Mouse (Mus musculus): ENCODE results near the gene Acsbg2. TPM values are rescaled to one million over a fixed set of nuclear protein-coding genes. Genes with fewer than 3 reads are reported as not detected.

Gene Acsbg2
- total RNA-seq, 2 experiments from 2014 or later, result not detected

DNA sequence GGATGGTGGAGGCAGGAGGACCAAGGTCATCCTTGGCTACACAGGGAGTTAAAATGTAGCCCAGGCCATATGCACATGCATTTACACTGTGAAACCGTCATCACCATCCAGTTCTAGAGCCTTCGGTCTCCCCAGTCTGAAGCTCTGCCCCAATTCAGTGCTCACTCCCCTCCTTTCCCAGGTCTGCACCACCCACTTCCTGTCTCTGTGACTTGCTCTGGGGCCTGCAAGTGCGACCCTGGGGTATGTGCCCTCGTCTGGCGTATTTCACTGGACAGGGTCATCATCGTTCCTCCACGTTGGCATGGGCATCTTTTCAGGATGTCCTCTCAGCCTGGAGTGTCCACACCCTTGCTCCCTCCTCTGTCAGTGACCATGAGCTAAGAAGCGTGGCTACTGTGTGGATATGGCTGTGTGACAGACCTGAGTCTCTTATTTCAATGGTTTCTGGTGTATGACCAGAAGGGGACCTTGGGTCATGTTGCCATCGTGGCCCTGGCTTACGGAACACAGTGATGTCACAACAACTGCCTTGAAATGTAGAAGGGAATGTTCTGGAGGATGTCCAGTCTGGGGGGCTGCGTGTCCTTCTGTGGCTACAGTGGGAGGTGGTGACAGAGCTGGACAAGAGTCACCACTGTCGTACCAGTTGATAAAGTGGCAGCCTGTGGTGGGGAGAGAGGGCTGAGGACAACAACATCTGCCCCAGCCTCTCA is 847 bp upstream of the Acsbg2 start, which contains the start of gene 1700061G19Rik:
Gene 1700061G19Rik, plus strand, starts transcription at position 542 of the 716 bp plus-strand sequence.
- intact Hi-C loops (cut with DNase I), result no loop called here
- no peak for DNase-seq

GRCm38 (mm10) chr17:56872512-56872911 is 1.7 kb downstream of the Acsbg2 start:
- DNase-seq, result no peak
- intact Hi-C loops (cut with DNase I), result no loop called here

DNA sequence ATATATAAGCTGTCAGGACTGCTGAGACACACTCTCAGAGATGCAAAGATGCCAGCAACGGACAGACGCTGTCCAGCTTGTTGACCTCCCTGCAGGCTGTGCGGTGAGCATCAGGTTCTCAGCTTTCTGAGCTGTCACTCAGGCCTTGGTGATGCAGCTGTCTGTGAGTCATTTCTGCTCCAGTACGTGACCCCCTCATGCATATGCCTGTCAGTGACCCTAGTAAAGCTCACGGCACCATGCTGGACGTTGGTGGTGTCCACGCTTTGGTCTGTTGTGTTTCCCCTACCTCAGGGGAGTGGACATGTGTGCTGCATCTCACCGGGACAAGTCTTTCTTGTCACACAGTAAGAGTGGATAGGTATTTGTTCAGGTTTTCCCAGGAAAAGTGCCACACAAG is 2.5 kb downstream of the Acsbg2 start:
- no peak for DNase-seq
- intact Hi-C loops (cut with DNase I), result no loop called here

- intact Hi-C loops (cut with DNase I), result no loop called here
- DNase-seq, result no peak
These were observed 3.8 kb downstream of the Acsbg2 start for GRCm38 (mm10) chr17:56870287-56870953.

DNA sequence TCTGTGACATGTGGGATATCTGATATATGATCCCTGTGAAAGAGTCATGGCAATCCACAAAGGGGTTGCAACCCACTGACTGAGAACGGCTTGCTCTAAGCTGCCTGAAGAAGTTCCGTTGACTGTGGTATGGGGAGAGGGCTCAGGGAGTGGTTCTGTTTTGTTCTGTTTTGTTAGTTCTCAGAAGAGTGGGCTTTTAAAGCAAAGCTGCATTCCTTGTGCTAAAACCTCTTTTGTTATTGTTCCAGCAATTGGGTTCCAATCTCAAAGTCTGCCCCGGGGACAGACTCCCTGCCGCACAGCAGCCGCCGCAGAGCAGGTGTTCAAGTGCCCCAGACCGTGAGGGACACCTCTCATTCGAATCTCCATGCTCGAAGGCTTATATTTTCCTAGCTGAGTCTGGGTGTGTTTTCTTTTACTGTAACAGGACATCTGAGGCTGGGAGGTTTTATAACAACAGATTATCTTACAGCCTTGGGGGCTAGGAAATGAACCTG is 4.7 kb downstream of the Acsbg2 start:
- intact Hi-C loops (cut with DNase I), result no loop called here
- DNase-seq, result no peak

DNA sequence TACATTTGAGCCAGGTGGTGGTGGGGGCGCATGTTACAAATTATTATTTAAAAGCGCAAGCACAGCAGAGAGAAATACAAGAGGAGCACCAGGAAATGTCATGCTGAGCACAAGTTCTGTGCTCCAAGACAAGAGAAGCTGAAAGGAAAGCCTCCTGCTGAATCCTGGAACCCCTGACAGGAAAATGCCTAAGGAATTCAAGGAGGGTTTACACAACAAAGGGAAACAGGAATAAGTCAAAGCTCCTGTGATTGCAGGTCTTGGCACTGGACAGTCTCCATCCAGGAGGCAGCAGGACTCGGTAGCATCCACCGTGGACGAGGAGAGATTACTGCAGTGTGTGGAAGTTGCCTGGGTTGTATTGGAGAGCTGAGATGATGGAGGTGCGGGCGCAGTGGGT is 8.2 kb downstream of the Acsbg2 start:
- intact Hi-C loops (cut with DNase I), result no loop called here
- DNase-seq, result no peak

DNA sequence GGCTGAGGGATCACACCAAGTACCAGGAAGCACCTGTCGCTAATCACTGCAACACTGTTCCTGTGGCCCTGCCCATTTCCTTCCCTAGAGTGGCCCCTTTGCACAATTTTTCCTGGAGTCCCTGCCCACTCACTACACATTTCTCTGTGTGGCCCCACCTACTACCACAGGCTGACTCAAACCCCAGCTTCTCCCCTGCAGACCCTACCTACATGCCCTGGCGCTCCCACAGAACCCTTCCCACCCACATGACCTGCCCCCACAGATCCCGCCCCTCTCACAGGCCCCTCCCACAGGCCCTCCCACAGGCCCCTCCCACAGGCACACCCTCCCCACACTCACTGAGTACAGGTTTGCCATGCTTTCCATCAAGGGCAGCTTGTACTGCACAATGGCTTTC is 13.1 kb downstream of the Acsbg2 start:
- peak in 1 of 2 experiments; percentile 20 for DNase-seq

GRCm38 (mm10) chr17:56858922-56859321 is 15.3 kb downstream of the Acsbg2 start:
- peak; percentile 53 to 59 for DNase-seq
- intact Hi-C loops (cut with DNase I), result loop anchor here (1.0 kb wide), 1 partner anchor 51 kb away; no protein-coding TSS in a partner anchor

More for the DNA sequence above, 13.1 kb downstream of the Acsbg2 start:
- intact Hi-C loops (cut with DNase I), result no loop called here

GRCm38 (mm10) chr17:56858216-56858615 is 16.0 kb downstream of the Acsbg2 start:
- peak; percentile 61 to 73 for DNase-seq
- intact Hi-C loops (cut with DNase I), result loop anchor here (1.0 kb wide), 1 partner anchor 50 kb away; no protein-coding TSS in a partner anchor

DNA sequence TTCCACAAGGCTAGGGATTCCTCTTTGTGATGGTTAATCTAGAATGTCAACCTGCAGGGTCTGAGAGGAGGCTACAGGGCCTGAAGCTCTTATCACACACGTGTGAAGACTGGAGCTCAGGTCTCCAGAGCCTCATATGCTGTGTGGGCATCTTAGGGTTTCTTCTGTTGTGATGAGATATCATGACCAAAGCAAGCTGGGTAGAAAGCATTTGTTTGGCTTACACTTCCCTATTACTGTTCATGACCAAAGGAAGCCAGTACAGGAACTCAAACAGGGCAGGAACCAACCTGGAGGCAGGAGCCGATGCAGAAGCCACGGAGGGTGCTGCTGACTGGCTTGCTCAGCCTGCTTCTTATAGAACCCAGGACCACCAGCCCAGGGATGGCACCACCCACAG is 18.8 kb downstream of the Acsbg2 start:
- no peak for DNase-seq
- intact Hi-C loops (cut with DNase I), result no loop called here

- no peak for DNase-seq
- intact Hi-C loops (cut with DNase I), result no loop called here
These were observed 23.1 kb downstream of the Acsbg2 start for GRCm38 (mm10) chr17:56851167-56851566.

DNA sequence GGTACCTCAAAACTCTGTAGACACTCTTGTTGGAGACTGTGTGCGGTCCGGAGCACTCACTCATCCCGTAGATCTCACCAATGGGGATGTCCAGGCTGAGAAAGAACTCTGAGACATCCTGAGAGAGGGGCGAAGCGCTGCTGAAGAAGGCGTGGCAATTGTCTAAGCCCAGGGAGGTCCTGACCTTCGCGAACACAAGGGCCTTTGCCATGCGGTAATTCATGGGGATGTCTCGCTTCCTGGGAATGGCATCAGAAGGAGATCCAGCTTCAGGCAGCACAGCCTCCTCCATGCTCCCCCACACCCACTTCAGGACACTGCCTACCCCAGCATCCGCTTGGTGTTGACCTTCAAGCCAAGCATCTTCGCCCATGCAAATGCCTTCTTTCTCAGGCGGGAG is 24.5 kb downstream of the Acsbg2 start:
- intact Hi-C loops (cut with DNase I), result no loop called here
- no peak for DNase-seq

- intact Hi-C loops (cut with DNase I), result no loop called here
- no peak for DNase-seq
These were observed 25.5 kb downstream of the Acsbg2 start for GRCm38 (mm10) chr17:56848785-56849184.

GRCm38 (mm10) chr17:56843678-56844077 is 30.6 kb downstream of the Acsbg2 start:
- no peak for DNase-seq
- intact Hi-C loops (cut with DNase I), result no loop called here

GRCm38 (mm10) chr17:56842173-56842572 is 32.1 kb downstream of the Acsbg2 start:
- DNase-seq, result no peak
- intact Hi-C loops (cut with DNase I), result no loop called here

GRCm38 (mm10) chr17:56840524-56840923 is 33.7 kb downstream of the Acsbg2 start:
- no peak for DNase-seq
- intact Hi-C loops (cut with DNase I), result no loop called here

- intact Hi-C loops (cut with DNase I), result no loop called here
- no peak for DNase-seq
These were observed 37.9 kb downstream of the Acsbg2 start for GRCm38 (mm10) chr17:56836336-56836735.

DNA sequence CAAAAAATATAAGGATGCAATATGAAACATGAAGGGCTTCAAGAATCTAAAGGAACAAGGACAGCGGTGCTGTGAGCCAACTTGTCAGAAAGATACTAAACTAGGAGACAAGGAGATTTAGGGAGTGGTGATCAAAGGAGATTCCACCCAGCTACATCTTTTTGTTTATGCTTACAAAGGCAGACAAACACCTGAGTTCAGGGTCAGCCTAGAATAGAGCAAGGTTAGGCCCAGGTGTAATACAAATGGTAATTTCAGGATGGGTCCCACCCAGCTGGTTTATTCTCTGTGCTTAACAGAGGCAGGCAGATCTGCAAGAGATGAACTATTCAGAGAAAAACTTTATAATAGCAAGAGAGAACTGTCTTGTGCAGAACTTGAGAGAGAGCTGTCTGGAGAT is 40.9 kb downstream of the Acsbg2 start:
- intact Hi-C loops (cut with DNase I), result loop anchor here (5.0 kb wide), 1 partner anchor 104 kb away; the partner anchor contains the start of gene Mllt1
- no peak for DNase-seq

GRCm38 (mm10) chr17:56832918-56833317 is 41.3 kb downstream of the Acsbg2 start:
- DNase-seq, result no peak
- intact Hi-C loops (cut with DNase I), result loop anchor here (5.0 kb wide), 1 partner anchor 104 kb away; the partner anchor contains the start of gene Mllt1

- peak; percentile 99 for DNase-seq
- intact Hi-C loops (cut with DNase I), result loop anchor here (5.0 kb wide), 1 partner anchor 106 kb away; the partner anchor contains the start of gene Mllt1
These were observed 43.0 kb downstream of the Acsbg2 start for GRCm38 (mm10) chr17:56831111-56831816.
